Mouse (Mus musculus) bone marrow macrophage, adult 2 months (primary cell): Measurements from ENCODE around the gene Cyp2a4.
"Not testable (repeated sequence)": the region's sequence is repeated elsewhere in the genome, so short reads cannot be mapped to it uniquely, and the experiment has no call there.

Source experiments
- CTCF ChIP-seq: IDR thresholded peaks from 2 replicates; pipeline ENCODE4 v1.5.1; 2012; ENCODE audit warnings: low read depth, mild to moderate bottlenecking, low read length, moderate library complexity
- POLR2A ChIP-seq: IDR thresholded peaks from 2 replicates; pipeline ENCODE4 v1.6.1; 2012; ENCODE audit warnings: mild to moderate bottlenecking, low read depth, low read length, borderline replicate concordance

DNA sequence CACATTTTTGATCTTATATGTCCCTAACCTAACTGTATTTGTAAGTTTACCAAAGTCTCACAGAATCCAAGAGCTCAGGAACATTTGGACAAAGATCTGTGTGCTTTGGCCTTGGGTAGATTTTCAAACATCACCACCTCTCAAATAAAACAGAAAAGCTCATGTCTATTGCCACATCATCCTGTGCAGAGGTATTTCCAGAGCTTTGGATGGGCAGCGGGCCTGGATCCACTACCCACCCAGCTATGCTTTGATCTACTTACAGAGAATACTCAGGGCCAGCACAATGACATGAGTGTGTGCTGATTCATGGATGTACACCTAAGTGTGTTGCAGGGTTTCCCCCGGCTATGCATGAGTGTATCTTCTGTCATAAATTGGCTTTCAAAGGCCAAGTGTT is 8.2 kb downstream of the Cyp2a4 start:
- not testable (repeated sequence) for TF ChIP-seq CTCF, POLR2A
